Mouse (Mus musculus) adrenal gland, postnatal 36 days (tissue): ENCODE measurements around the gene Lin52. TPM values are rescaled to one million over a fixed set of nuclear protein-coding genes. Genes with fewer than 3 reads are reported as not detected.

Source experiments
- total RNA-seq, 2 experiments: library from RNA; stranded (reverse); gene quantifications; 2 replicates each; pipeline ENCODE4 v1.2.3; 2021

The Lin52 gene
- total RNA-seq, 2 experiments from 2014 or later, result 13.7 to 15.6 TPM

Other genes starting within 250 kb of the Lin52 start
- gene Elmsan1, start 232.5 kb upstream of the Lin52 start, total RNA-seq, result 10 to 100 TPM; 18.1 to 23.8 TPM
- 10 to 100 TPM; 76.8 to 84.6 TPM for gene Ptgr2, start 166.2 kb upstream of the Lin52 start, total RNA-seq
- 10 to 100 TPM; 32.8 to 38.9 TPM for gene Zfp410, start 134.6 kb upstream of the Lin52 start, total RNA-seq
- gene Coq6, start 89.8 kb upstream of the Lin52 start, total RNA-seq, result 10 to 100 TPM; 44.6 to 63.2 TPM
- 1 to 10 TPM; 2.5 to 2.6 TPM for gene Fam161b, start 89.6 kb upstream of the Lin52 start, total RNA-seq
- gene Entpd5, start 42.4 kb upstream of the Lin52 start, total RNA-seq, result 100 to 1,000 TPM in 1 of 2 experiments, 10 to 100 TPM in 1; 99.3 to 172 TPM
- 1 to 10 TPM; 1.9 to 2.4 TPM for gene Bbof1, start 42.4 kb upstream of the Lin52 start, total RNA-seq
- 10 to 100 TPM; 17.9 to 19.4 TPM for gene Rnf113a2, start 34.2 kb upstream of the Lin52 start, total RNA-seq
- 100 to 1,000 TPM; 178 to 227 TPM for gene Aldh6a1, start 418 bp upstream of the Lin52 start, total RNA-seq
- gene Vsx2, start 118.3 kb downstream of the Lin52 start, total RNA-seq, result not detected
- gene Abcd4, start 166.0 kb downstream of the Lin52 start, total RNA-seq, result 10 to 100 TPM; 15.2 to 15.6 TPM
- gene Vrtn, start 189.6 kb downstream of the Lin52 start, total RNA-seq, result not detected
- not detected for gene Syndig1l, start 247.4 kb downstream of the Lin52 start, total RNA-seq